Mouse (Mus musculus) gastrocnemius, adult 2 months (tissue): Measurements from ENCODE around the gene Stk40. TPM values are rescaled to one million over a fixed set of nuclear protein-coding genes. Genes with fewer than 3 reads are reported as not detected.

Experiments
- DNase-seq: peaks from one replicate; pipeline ENCODE4 v3.0.0; 2022
- H3K27ac ChIP-seq: fragments of 200-600 bp; 2 replicates; pipeline ENCODE4 v1.8.1; 2022; ENCODE audit warnings: mild to moderate bottlenecking
- H3K4me3 ChIP-seq: fragments of 200-600 bp; 2 replicates; pipeline ENCODE4 v1.8.1; 2022; ENCODE audit warnings: mild to moderate bottlenecking, moderate library complexity
- CTCF ChIP-seq: fragments of 200-600 bp; IDR thresholded peaks from 2 replicates; pipeline ENCODE4 v1.8.1; 2022; ENCODE audit warnings: antibody characterized with exemption, mild to moderate bottlenecking, moderate library complexity
- intact Hi-C: fragments of 180-260 bp; cut with DNase I; formaldehyde crosslinking; loops from one replicate; pipeline ENCODE4 v1.15.1; 2025
- long read RNA-seq, 2 experiments: library from polyadenylated mRNA; stranded (forward); transcript quantifications; one replicate each; pipeline ENCODE4 v2.0.0; 2021
- total RNA-seq, 2 experiments: library from RNA; stranded (reverse); gene quantifications; 2 replicates each; pipeline ENCODE4 v1.2.3; 2021

The Stk40 gene
- 100 to 1,000 TPM; 102 to 108 TPM for total RNA-seq
- long read RNA-seq, experiment 1, transcript Stk40-201 (11 exons, 3,492 nt): major isoform, 90 of 124 reads
- long read RNA-seq, experiment 1, partial matches to known transcripts: 32 of 124 reads
- long read RNA-seq, experiment 1, other reads (novel, unspliced or antisense): 2 of 124 reads
- long read RNA-seq, experiment 2, transcript Stk40-201 (11 exons, 3,492 nt): major isoform, 111 of 131 reads
- long read RNA-seq, experiment 2, partial matches to known transcripts: 6 of 131 reads
- long read RNA-seq, experiment 2, other reads (novel, unspliced or antisense): 14 of 131 reads

GRCm38 (mm10) chr4:126103590-126104068, at the start of gene Stk40:
Gene Stk40 (plus strand): TSS chr4:126103957.
- intact Hi-C loops: no loop called here
- DNase-seq: peak; percentile 97
- Histone ChIP-seq H3K27ac (peak within 1 kb of the TSS; percentile 97), H3K4me3 (peak within 1 kb of the TSS; percentile 86)
- TF ChIP-seq CTCF: peak; percentile 68

- Histone ChIP-seq H3K27ac (peak overlapping the region; percentile 54; the same call in 1 of the 2 replicates), H3K4me3 (peak overlapping the region; percentile 73)
- no peak for TF ChIP-seq CTCF
- DNase-seq: no peak
- intact Hi-C loops: no loop called here
Observed at GRCm38 (mm10) chr4:126057207-126058133, 46.3 kb upstream of the Stk40 start.

GRCm38 (mm10) chr4:126058134-126058996, 45.4 kb upstream of the Stk40 start, which contains the start of gene Oscp1:
Gene Oscp1 (plus strand): TSS chr4:126058565.
- TF ChIP-seq CTCF: no peak
- Histone ChIP-seq H3K4me3 (peak within 1 kb of the TSS; percentile 73), H3K27ac (peak within 1 kb of the TSS; percentile 54)
- intact Hi-C loops: no loop called here
- DNase-seq: peak; percentile 91

GRCm38 (mm10) chr4:126058997-126059362, 44.8 kb upstream of the Stk40 start:
- no peak for DNase-seq
- intact Hi-C loops: no loop called here
- Histone ChIP-seq H3K27ac (peak overlapping the region; percentile 54; the same call in 1 of the 2 replicates), H3K4me3 (peak overlapping the region; percentile 73)
- TF ChIP-seq CTCF: no peak

- DNase-seq: no peak
- H3K27ac ChIP-seq: no peak overlapping the region
- intact Hi-C loops: no loop called here
Observed at GRCm38 (mm10) chr4:126062856-126063255, 40.9 kb upstream of the Stk40 start.

GRCm38 (mm10) chr4:126065241-126065640, 38.5 kb upstream of the Stk40 start:
- no peak for DNase-seq
- intact Hi-C loops: no loop called here
- no peak for TF ChIP-seq CTCF
- Histone ChIP-seq H3K27ac (no peak overlapping the region), H3K4me3 (no peak overlapping the region)

More at GRCm38 (mm10) chr4:126062856-126063255, 40.9 kb upstream of the Stk40 start:
- TF ChIP-seq CTCF: peak; percentile 51
- H3K4me3 ChIP-seq: no peak overlapping the region

GRCm38 (mm10) chr4:126067401-126068077, 36.2 kb upstream of the Stk40 start:
- Histone ChIP-seq H3K4me3 (no peak overlapping the region), H3K27ac (peak overlapping the region; percentile 66)
- DNase-seq: peak; percentile 67
- intact Hi-C loops: no loop called here
- no peak for TF ChIP-seq CTCF

GRCm38 (mm10) chr4:126068842-126069241, 34.9 kb upstream of the Stk40 start:
- intact Hi-C loops: no loop called here
- TF ChIP-seq CTCF: no peak
- Histone ChIP-seq H3K27ac (no peak overlapping the region), H3K4me3 (no peak overlapping the region)
- no peak for DNase-seq

- Histone ChIP-seq H3K27ac (no peak overlapping the region), H3K4me3 (no peak overlapping the region)
- peak; percentile 16 for DNase-seq
- intact Hi-C loops: no loop called here
- TF ChIP-seq CTCF: no peak
Observed at GRCm38 (mm10) chr4:126077833-126078232, 25.9 kb upstream of the Stk40 start.

- intact Hi-C loops: no loop called here
Observed at GRCm38 (mm10) chr4:126079266-126079665, 24.5 kb upstream of the Stk40 start.

GRCm38 (mm10) chr4:126081601-126082000, 22.2 kb upstream of the Stk40 start:
- H3K27ac ChIP-seq: no peak overlapping the region
- intact Hi-C loops: no loop called here
- DNase-seq: peak; percentile 1
- no peak overlapping the region for H3K4me3 ChIP-seq
- no peak for TF ChIP-seq CTCF

More at GRCm38 (mm10) chr4:126079266-126079665, 24.5 kb upstream of the Stk40 start:
- DNase-seq: peak; percentile 57
- TF ChIP-seq CTCF: no peak
- H3K4me3 ChIP-seq: no peak overlapping the region
- H3K27ac ChIP-seq: no peak overlapping the region
